Mouse (Mus musculus): ENCODE results near the gene Gm21983.

Gm21983 gene

GRCm38 (mm10) chr7:27180837-27181695 is at the start of gene Gm21983, which contains the start of gene Mia:
Gene Gm21983 (minus strand): TSS chr7:27181086.
Gene Mia (minus strand): TSS chr7:27181157.
- DNase-seq (ENCODE audit: low read depth) = no peak

GRCm38 (mm10) chr7:27228865-27229264 is 48.0 kb upstream of the Gm21983 start:
- no peak for DNase-seq (ENCODE audit: low read depth)

- DNase-seq (ENCODE audit: low read depth) = peak; percentile 92
Measured at GRCm38 (mm10) chr7:27228281-27228821, 47.5 kb upstream of the Gm21983 start, which contains the start of gene Itpkc. Gene Itpkc (minus strand): TSS chr7:27228661.

GRCm38 (mm10) chr7:27227676-27228075 is 46.8 kb upstream of the Gm21983 start:
- no peak for DNase-seq (ENCODE audit: low read depth)

- DNase-seq (ENCODE audit: low read depth) = no peak
Measured at GRCm38 (mm10) chr7:27227276-27227675, 46.4 kb upstream of the Gm21983 start.

- DNase-seq (ENCODE audit: low read depth) = peak; percentile 60
Measured at GRCm38 (mm10) chr7:27224877-27225575, 44.1 kb upstream of the Gm21983 start.

GRCm38 (mm10) chr7:27222538-27222937 is 41.7 kb upstream of the Gm21983 start:
- no peak for DNase-seq (ENCODE audit: low read depth)

GRCm38 (mm10) chr7:27221939-27222338 is 41.1 kb upstream of the Gm21983 start:
- no peak for DNase-seq (ENCODE audit: low read depth)

GRCm38 (mm10) chr7:27219937-27220336 is 39.1 kb upstream of the Gm21983 start:
- no peak for DNase-seq (ENCODE audit: low read depth)

GRCm38 (mm10) chr7:27218586-27218985 is 37.7 kb upstream of the Gm21983 start:
- peak; percentile 20 for DNase-seq (ENCODE audit: low read depth)

GRCm38 (mm10) chr7:27212626-27213025 is 31.7 kb upstream of the Gm21983 start:
- no peak for DNase-seq (ENCODE audit: low read depth)

GRCm38 (mm10) chr7:27203730-27204449 is 23.0 kb upstream of the Gm21983 start:
- no peak for DNase-seq (ENCODE audit: low read depth)

GRCm38 (mm10) chr7:27198779-27199178 is 17.9 kb upstream of the Gm21983 start:
- no peak for DNase-seq (ENCODE audit: low read depth)

- DNase-seq (ENCODE audit: low read depth) = no peak
Measured at GRCm38 (mm10) chr7:27198355-27198754, 17.5 kb upstream of the Gm21983 start.

- DNase-seq (ENCODE audit: low read depth) = no peak
Measured at GRCm38 (mm10) chr7:27197634-27198033, 16.7 kb upstream of the Gm21983 start.

GRCm38 (mm10) chr7:27197136-27197535 is 16.2 kb upstream of the Gm21983 start:
- DNase-seq (ENCODE audit: low read depth) = no peak

GRCm38 (mm10) chr7:27195681-27196611 is 15.1 kb upstream of the Gm21983 start, which contains the start of the genes BC024978 and Snrpa:
Gene BC024978 (plus strand): TSS chr7:27195781.
Gene Snrpa (minus strand): TSS chr7:27196271.
- peak; percentile 99 for DNase-seq (ENCODE audit: low read depth)

GRCm38 (mm10) chr7:27193731-27194130 is 12.8 kb upstream of the Gm21983 start:
- DNase-seq (ENCODE audit: low read depth) = no peak

GRCm38 (mm10) chr7:27192434-27192833 is 11.5 kb upstream of the Gm21983 start:
- no peak for DNase-seq (ENCODE audit: low read depth)

- no peak for DNase-seq (ENCODE audit: low read depth)
Measured at GRCm38 (mm10) chr7:27189271-27189931, 8.5 kb upstream of the Gm21983 start.
